Mouse (Mus musculus) right cerebral cortex, adult 2 months (tissue): ENCODE measurements around the gene Glt8d1.
A peak's percentile ranks its signal among the peaks of the same experiment; 100 is the strongest.

Experiments used
- DNase-seq, 2 experiments: peaks; one replicate each; pipeline ENCODE4 v3.0.0; 2021 to 2022; ENCODE audit warnings: low spot score in 2 of 2

Gene Glt8d1

DNA sequence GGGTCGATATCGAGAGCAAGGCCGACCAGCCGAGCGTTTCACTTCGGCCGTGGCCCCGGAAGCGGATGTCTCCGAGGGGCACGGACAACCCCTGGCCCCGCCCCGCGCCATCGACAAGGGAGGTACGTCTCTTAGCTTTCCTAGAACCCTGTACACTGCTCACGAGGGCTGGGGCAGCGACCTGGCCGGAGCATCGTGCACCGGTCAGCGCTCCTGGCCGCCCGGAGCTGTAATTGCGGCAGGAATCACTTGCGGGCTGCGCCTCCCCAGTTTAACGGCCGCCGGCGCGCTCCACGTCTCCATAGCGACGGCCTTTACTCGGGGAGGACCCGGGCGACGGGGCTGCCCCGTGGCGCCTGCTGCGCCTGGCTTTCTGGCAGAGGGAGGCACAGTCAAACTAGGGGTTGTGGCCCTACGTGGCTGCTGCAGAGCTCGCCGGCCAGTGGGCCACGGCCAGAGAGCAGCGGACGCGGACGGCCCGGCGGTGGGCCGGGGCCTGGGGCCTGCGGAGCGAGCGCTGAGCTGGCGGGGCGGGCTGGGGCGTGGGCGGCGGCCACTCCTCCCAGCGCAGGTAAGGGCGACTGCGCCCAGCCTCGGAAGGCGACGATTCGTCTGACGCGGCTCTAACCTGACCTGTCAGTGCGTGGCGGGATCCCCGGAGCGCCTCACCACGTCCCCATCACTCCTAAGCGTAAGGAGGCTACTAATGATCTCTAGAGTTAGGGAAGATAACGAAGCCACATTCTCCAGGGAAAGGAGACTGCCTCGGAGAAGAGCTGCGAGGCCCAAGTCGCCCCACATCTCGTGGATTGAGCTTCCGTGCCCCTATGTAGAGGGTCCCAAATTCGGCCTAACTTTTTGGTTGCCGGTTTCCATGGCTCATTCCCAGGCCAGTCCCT, at the start of gene Glt8d1, which contains the start of gene Spcs1:
TSS of gene Glt8d1 (plus strand) at position 94 of the 899 bp plus-strand sequence.
TSS of gene Spcs1 (minus strand) at position 366 of the 899 bp plus-strand sequence.
- DNase-seq: peak; percentile 82 to 92

DNA sequence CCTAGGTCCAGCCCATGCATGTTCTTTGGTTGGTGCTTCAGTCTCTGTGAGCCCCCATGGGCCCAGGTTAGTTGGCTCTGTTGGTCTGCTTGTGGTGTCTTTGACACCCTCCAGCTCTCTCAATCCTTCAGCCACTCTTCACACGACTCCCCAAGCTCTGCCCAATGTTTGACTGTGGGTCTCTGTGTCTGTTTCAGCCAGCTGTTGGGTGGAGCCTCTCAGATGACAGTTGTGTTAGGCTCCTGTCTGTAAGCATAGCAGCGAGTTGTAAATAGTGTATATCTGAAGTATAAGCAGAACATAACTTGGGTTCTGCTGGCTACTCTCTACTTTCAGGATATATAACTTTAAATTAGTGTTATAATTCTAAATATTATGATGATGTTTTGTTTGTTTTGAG, 42.7 kb upstream of the Glt8d1 start:
- no peak for DNase-seq

DNA sequence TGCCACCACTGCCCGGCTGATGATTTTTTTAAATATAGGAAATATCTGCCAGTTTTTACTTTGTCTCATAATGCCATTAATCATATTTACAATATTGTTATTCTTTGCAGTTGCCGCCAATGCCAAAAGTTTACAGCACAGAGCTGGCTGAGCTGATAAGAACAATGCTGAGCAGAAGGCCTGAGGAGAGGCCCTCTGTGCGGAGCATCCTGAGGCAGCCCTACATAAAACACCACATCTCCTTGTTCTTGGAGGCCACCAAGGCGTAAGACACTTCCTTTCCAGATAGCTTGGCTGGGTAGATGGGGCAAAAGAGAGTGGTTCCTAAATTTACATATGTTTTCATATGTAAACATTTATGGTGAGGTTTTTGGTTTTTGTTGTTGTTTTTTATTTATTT, 42.2 kb upstream of the Glt8d1 start:
- no peak for DNase-seq

DNA sequence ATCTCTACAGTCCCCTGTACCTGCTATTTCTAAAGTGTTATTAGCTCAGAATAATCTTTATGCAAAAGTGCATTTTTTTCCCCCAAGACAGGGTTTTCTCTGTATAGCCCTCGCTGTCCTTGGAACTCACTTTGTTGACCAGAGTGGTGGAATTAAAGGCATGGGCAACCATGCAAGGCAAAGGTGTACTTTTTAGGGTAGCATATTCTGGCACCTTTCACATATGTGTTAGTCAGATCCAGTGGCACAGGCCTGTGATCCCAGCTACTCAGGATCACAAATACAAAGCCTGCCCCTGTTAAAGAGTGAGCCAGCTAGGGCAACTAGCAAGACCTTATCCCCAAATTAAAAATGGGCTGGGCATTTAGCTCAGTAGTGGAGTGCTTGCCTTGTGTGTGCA, 40.8 kb upstream of the Glt8d1 start:
- no peak for DNase-seq

DNA sequence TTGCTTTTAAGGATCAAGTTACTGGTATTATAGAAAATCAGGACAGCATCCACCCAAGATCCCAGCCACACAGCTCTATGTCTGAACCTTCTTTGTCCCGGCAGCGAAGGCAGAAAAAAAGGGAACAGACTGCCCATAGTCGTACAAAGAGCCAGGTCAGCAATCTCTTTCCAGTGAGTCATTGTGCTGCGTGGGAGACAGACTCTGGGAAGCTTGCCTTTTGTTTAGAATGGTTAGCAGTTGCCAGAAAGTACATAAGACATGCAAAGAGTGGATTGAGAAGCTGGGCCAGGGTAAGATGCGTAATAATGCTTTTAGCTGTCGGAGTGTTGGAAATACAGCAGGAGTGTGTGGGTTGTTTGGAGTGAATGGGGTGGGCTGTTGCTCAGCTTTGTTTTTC, 27.0 kb upstream of the Glt8d1 start:
- peak; percentile 77 to 79 for DNase-seq

DNA sequence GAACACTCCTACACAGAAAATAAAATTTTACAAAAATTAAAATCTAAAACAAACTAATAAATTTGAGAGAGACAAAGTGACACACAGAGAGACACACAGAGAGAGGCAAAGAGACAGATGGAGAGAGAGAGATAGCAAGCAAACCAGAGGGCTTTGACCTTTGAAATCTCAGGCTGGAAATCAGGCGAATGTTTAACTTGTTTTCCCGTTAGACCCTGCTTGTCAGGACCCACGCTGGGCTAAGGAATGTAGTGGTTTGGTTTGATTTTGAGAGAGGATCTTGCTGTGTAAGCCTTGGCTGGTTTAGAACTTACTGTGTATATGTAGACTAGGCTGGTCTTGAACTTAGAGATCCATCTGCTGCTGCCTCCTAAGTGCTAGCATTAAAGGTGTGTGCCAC, 25.0 kb upstream of the Glt8d1 start:
- no peak for DNase-seq

DNA sequence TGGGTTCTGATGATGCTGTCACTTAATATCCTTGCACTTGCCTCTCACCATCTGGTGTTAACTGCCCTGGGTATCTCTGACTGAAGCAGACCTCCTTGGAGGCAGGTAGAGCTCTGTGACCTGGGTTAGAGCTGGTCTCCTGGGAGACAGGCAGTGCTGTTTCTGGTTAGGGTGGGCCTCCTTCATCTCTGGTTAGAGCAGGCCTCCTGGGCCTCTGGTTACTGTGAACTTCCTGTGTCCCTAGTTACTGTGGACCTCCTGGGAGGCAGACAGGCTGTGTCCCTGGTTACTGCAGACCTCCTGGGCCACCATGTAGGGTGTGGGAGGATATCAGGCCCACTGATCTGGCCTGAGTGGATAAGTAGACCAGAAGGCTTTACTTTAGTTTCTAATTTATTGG, 4.8 kb upstream of the Glt8d1 start:
- DNase-seq: no peak

DNA sequence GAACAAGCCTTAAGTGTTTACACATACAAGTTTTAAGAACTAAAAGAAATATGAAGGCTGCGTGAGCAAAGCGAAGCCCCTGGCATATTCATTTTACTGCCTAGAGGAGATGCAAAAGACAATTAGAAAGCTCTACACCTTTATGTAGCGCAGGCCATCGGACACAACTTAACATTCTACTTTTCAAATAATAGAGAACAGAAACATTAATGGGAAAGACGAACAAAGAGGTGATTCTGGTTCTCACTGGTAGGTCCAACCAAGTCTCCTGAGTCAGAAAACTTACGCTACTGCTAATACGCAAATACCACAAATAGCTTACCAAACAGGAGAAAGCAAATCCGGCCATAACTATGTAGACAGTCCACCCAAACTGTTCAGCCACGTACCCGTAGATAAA, 844 bp upstream of the Glt8d1 start:
- DNase-seq: no peak

DNA sequence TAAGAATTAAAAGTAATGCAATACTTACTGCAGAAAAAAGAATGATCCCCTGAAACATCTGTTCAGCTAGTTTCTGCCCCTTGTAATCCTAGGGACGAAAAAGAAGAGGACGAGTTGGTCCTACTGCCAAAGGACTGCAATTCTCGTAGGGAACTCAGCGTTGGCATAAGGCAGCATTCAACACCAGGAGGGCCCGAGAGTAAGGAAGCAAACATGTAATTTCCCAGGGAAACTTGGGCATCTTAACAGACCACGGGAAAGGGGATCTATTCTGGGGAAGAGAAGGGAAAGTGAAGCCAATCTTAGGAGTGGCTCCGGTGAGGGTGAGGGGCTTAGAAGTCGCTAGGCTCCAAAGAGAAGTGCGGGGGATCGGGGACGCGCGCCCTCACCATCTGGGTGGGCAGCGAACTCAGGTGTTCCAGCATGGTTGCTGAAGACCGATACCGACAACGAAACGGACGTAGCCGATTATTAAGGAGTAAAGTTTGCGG, 339 bp upstream of the Glt8d1 start:
- peak in 1 of 2 experiments; percentile 12 for DNase-seq

DNA sequence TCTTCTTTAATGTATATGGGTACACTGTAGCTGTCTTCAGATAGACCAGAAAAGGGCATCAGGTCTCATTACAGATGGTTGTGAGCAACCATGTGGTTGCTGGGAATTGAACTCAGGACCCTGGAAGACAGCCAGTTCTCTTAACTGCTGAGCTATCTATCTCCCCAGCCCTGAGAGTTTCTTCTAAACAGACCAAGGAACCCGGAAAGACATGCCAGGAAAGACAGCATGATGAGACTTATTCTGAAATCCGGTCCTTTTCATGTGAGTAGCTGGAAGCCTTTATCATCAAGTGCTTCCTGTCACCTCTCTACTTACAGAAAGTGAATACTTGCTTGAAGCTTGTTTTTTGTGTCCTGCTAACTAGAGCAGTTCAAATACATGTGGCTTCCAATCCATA, 3.3 kb downstream of the Glt8d1 start:
- no peak for DNase-seq

DNA sequence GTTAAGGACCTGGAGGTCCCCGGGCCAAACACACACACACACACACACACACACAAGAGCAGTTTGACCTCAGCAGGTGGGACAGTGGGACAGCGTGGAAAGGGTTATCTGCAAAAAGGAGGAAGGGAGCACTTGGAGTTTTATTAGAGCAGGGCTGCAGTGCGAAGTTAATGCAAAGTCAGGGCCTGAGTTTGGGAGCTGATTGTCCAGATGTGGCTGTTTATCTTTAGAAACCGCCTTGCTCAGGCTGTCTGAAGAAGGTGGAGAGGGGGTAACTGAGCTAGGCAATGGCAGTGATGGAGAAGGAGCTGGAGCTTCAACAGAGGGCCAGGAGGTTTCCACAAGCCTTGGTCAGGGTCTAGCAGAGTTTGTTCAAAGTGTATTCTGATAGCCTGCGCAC, 5.6 kb downstream of the Glt8d1 start:
- no peak for DNase-seq

DNA sequence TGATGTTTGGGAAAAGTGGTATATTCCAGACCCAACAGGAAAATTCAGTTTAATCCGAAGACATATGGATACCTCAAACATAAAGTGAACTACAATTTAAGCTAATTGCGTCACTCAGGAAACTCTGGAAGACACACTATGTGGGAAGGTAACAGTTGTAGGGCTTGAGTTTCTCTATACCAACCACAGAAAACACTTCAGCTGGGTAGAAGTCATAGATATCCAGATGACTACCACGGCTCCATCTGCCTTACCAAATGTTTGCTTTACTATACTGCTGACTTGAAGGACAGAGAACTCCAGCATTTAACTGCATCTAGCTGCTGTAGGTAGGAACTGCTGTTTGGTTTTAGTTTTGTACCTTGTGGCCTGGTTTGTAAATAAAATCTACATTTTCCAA, 10.4 kb downstream of the Glt8d1 start:
- DNase-seq: no peak

DNA sequence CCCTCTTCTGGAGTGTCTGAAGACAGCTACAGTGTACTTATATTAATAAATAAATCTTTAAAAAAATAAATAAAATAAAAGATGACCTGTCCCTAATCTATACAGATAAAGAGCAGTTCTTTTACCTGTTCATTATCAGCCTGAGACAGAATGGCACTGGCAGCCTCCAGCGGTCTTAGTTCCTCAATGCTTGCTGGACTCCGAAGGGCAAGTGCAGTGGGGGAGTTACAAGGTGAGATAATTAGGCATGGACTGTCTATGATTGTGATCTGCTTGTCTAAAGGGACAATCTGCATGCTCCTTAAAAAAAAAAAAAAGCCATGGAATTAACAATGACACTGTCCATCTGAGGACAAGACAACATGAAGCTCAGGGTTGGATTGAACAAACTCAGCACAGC, 12.7 kb downstream of the Glt8d1 start:
- no peak for DNase-seq

DNA sequence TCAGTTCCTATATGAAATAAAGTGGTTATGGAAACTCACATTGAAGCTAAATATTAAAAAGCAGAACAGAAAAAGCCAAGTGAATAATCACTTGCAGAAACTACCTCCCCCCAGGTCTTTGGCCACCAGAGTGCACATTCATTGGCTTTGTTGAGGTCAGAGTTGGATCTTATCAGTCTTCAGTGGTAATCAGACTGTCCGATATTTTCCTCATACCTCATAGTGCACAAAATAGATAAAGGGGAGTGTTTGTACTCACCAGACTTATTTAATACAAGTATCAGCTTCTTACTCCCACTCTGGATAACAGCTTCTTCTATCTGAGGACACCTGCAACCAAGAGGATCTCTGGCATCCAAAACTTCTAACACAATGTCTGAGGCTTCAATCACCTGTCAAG, 14.9 kb downstream of the Glt8d1 start:
- no peak for DNase-seq

DNA sequence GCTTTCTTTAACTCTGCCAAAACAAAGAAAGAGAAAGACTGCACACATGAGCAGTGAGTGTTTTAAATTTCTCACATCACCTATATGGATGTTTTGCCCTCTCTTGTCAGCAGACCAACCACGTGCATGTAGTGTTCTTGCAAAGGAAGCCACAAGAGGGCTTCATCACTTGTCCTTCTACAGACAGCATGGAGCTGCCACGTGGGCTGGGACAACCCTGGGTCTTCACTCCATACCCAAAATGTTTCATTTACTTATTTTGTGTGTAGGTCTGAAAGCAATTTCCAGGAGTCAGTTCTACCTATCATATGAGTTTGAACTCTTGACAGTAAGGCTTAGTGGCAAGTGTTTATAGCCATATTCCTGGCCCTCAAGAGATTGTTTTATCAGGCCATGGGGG, 16.7 kb downstream of the Glt8d1 start:
- DNase-seq: no peak

DNA sequence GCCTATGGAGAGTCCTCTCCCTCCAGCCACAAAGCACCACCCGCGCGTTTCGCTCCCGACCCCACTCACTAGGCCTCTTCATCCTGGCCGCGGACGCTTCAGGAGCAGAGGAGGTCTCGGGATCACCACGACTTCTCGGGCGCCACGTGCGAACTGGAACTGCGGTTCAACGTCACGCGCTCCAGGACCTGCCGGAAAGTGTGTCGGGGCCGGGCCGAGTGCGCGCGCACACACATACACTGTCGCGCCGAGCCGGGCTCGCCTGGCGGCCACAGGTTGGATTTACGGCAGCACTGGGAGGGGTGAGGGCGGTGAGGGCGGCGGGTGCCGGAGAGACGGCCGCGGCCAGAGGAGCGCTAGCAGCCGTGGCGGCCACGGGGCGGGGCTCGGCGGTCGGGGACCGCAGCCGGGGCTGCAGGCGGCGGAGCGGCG, 17.7 kb downstream of the Glt8d1 start, which contains the start of the genes Pbrm1 and Gnl3:
TSS of gene Pbrm1 (plus strand) at position 279 of the 432 bp plus-strand sequence.
TSS of gene Gnl3 (minus strand) at position 293 of the 432 bp plus-strand sequence.
- peak; percentile 96 to 98 for DNase-seq

DNA sequence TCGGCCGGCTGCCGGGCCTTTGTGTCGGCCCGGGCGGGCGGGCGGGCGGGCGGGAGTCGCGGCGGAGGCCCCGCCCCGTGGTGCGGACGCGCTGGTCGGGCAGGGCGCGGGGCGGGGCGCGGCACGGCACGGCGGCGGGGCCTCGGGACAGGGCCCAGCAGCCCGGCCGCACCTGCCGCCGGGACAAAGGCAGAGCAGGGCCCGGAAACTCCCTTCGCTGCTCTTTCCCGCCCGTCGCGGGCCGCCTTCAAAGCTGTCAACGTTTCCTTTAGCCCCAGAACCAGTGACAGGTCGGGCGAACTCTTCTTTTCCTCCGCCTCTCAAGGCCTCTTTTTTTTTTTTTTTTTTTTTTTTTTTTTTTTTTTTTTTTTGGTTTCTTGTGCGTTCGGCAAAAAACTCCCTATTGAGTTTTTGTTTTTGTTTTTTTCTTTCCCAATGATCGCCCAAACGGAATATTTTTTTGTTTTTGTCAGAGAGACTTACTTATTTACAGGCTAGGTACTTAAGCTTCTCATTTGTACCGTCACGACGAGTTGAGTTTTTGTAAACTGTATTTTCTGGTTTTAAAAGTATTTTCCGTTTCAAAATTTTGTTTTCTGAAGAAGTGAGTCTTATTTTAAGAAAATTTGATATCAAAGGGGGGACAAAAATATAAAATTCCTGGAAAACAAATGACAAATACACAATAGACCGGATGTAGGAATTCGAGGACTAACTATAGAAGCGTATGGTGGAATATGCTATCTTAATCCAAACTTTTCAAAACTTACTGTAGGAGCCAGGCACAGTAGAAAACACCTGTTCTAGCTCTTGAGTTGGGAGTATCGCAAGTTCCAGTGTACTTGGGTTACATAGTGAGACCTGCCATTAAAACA, 18.4 kb downstream of the Glt8d1 start:
- peak in 1 of 2 experiments; percentile 33 for DNase-seq

DNA sequence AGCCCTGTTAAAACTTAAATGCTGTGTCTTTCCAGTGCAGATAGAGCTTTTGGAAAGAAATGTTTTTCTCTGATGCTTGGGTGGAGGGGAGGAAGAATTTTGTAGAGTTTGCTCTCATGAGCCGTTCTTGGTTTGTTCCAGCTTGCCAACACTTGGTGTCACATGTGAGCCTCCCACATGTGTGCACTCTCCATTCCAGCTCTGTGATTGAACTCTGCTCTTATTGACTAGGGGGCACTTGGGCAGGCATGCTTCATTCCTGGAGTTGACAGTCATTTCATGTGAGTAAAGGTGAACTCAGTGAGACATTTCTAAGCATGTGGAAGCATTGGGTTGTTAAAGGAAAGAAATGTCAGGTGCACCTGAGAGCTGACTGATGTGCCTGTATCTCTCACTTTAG, 21.4 kb downstream of the Glt8d1 start:
- DNase-seq: no peak

DNA sequence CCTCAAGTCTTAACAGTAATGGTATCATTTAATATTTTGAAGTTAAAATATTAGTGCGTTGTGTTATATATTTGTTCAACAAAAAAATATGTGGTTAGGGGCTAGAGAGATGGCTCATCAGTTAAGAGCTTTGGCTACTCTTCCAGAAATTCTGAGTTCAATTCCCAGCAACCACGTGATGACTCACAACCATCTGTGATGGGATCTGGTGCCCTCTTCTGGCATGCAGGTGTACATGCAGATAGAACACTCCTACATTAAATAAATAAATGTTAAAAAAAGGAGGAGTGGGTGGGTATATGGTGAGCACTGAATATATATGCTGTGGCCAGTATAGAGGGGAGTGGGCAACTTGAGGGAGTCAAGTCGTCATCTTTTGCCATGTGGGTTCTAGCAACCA, 24.6 kb downstream of the Glt8d1 start:
- DNase-seq: no peak

DNA sequence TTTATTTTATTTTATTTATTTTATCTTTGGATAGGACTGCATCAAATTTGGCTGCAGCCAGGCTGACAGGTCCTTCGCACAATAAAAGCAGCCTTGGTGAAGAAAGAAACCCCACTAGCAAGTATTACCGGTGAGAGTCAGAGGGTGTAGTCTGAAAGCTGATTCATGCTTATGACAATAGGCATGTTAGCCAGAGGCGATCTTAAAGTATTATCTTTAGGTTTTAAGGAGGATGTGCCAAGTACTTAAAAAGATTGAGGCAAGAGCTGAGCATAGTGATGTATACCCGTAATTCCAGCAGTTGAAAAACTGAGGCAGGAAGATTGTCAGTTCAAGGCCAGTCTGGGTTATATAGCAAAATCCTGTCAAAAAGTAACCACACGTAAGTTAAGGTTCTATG, 44.1 kb downstream of the Glt8d1 start:
- DNase-seq: no peak

DNA sequence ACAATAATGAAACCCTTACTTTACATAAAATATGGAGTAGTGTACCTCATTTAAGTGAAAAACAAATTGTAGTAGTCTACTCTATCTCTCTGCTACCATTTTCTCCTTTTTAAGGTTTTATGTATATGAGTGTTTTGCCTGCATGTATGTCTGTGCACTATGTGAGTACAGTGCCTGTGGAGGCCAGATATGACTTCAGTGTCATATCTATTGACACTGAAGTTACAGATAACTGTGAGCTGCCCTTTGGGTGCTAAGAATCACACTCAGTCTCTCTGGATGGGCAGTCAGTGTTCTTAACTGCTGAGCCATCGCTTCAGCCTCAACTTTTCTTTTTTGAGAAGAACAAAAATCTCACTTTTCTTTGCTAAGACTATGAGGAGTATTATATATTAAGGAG, 44.6 kb downstream of the Glt8d1 start:
- DNase-seq: no peak
